Mouse (Mus musculus): ENCODE measurements at regions not wholly inside any gene's neighbourhood (a gene's known extent, or its start where the extent isn't known, plus 50 kb on each side); places are given as distances from the start of the nearest gene placed in this dataset.

- TF ChIP-seq CTCF (conservative IDR thresholded peaks at IDR 0.05; ENCODE audit: low read length) (no peak), POU5F1 (IDR thresholded peaks at IDR 0.05; ENCODE audit: borderline replicate concordance, low read length) (no peak), NANOG (IDR thresholded peaks at IDR 0.05; ENCODE audit: borderline replicate concordance, low read length) (no peak)
Measured at GRCm38 (mm10) chr4:5071243-5071642, 278.1 kb upstream of the Impad1 start.

Data from E14TG2a.4 (cell line).